Mouse (Mus musculus) ES-Bruce4 (cell line): ENCODE measurements at regions not wholly inside any gene's neighbourhood (a gene's known extent, or its start where the extent isn't known, plus 50 kb on each side); places are given as distances from the start of the nearest gene placed in this dataset.

Experiments
- H3K27ac ChIP-seq: 2 replicates; pipeline ENCODE4 v1.5.1; 2012; ENCODE audit warnings: low read length, inconsistent platforms; ENCODE audit not compliant: insufficient read depth
- H3K27me3 ChIP-seq: 2 replicates; pipeline ENCODE4 v1.6.1; 2012; ENCODE audit warnings: mild to moderate bottlenecking, low read length, inconsistent platforms; ENCODE audit not compliant: control insufficient read depth, poor library complexity, insufficient read depth, severe bottlenecking
- H3K36me3 ChIP-seq: 2 replicates; pipeline ENCODE4 v1.6.1; 2012; ENCODE audit warnings: inconsistent platforms, mild to moderate bottlenecking, low read length, moderate library complexity; ENCODE audit not compliant: control insufficient read depth, poor library complexity, insufficient read depth, severe bottlenecking
- H3K4me1 ChIP-seq: one replicate; pipeline ENCODE4 v1.8.1; 2011; ENCODE audit warnings: low read length; ENCODE audit not compliant: control insufficient read depth, insufficient read depth
- H3K4me3 ChIP-seq: 2 replicates; pipeline ENCODE4 v1.5.1; 2011; ENCODE audit warnings: low read depth, mild to moderate bottlenecking, low read length
- H3K9ac ChIP-seq: 2 replicates; pipeline ENCODE4 v1.6.1; 2012; ENCODE audit warnings: low read depth, mild to moderate bottlenecking, inconsistent platforms; ENCODE audit not compliant: poor library complexity, severe bottlenecking
- H3K9me3 ChIP-seq: replicated peaks from 2 replicates; pipeline ENCODE4 v1.6.1; 2012; ENCODE audit warnings: mild to moderate bottlenecking, low read length, inconsistent platforms; ENCODE audit not compliant: control insufficient read depth, poor library complexity, insufficient read depth, severe bottlenecking
- CTCF ChIP-seq: IDR thresholded peaks from one replicate; pipeline ENCODE4 v1.8.1; 2011; ENCODE audit warnings: low read depth, low read length
- EP300 ChIP-seq: IDR thresholded peaks from 2 replicates; pipeline ENCODE4 v1.6.1; 2011; ENCODE audit warnings: low read depth, low read length; ENCODE audit not compliant: insufficient read depth
- POLR2A ChIP-seq: IDR thresholded peaks from one replicate; pipeline ENCODE4 v1.8.1; 2011; ENCODE audit warnings: low read length; ENCODE audit not compliant: insufficient read depth

DNA sequence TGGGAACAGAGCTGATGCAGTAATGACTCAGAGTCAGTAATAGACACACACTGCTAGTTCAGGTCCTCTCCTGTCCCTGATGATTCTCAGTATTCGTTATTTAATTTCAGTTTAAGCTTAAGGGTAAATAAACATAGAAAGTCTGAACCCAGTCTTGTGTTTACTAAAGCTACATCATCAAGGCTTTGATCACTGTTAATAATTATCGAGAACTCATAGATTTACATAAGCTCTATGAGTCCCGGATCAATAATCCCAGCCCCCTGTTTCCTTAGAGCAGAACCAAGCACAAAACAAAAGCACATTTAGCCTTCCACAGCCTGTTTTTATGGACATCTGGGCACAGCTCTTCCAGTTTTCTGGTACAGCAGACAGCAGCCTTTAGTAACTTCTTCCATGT is 59.0 kb upstream of the Ifngr1 start:
- TF ChIP-seq CTCF (no peak), POLR2A (no peak), EP300 (no peak)
- no peaks in the 10 kb centered on the region for H3K36me3 ChIP-seq
- H3K27ac ChIP-seq: no peak overlapping the region
- no peaks in the 10 kb centered on the region for H3K4me1 ChIP-seq
- no peak overlapping the region for H3K9ac ChIP-seq
- no peaks in the 10 kb centered on the region for H3K9me3 ChIP-seq
- H3K27me3 ChIP-seq: no peaks in the 10 kb centered on the region
- no peak overlapping the region for H3K4me3 ChIP-seq

DNA sequence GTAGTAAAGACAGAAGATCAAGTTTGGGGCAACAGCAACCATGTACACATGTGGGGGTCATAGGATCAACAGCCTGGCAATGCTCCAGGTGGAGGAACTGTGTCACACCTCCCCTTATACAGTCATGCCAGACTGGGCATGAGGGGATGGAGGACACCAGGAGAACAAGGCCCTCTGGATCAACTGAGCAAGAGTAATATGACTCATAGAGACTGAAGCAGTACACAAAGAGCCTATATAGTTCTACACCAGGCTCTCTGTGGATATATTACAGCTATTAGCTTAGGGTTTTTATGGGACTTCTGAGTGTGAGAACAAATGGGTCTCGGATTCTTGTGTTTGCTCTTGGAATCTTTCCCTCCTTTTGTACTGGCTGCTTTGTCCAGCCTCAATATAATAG is 57.9 kb upstream of the Ifngr1 start:
- Histone ChIP-seq H3K9ac (no peak overlapping the region), H3K27me3 (no peaks in the 10 kb centered on the region), H3K9me3 (no peaks in the 10 kb centered on the region), H3K4me3 (no peak overlapping the region), H3K27ac (no peak overlapping the region), H3K4me1 (no peaks in the 10 kb centered on the region), H3K36me3 (no peaks in the 10 kb centered on the region)
- TF ChIP-seq POLR2A (no peak), EP300 (no peak), CTCF (no peak)
